Mouse (Mus musculus) cerebellum, postnatal 36 days (tissue): ENCODE measurements around the gene S100a4.
A peak's percentile ranks its signal among the peaks of the same experiment; 100 is the strongest.

Source experiments
- DNase-seq, 2 experiments: peaks; one replicate each; pipeline ENCODE4 v3.0.0; 2021 to 2022; ENCODE audit warnings: mixed read lengths in 2 of 2

The S100a4 gene

GRCm38 (mm10) chr3:90600458-90601195 is 2.9 kb upstream of the S100a4 start:
- DNase-seq, result no peak

GRCm38 (mm10) chr3:90601486-90602110 is 2.0 kb upstream of the S100a4 start, which contains the start of gene Gm42674:
Gene Gm42674, plus strand, starts transcription at chr3:90601904.
- no peak for DNase-seq

DNA sequence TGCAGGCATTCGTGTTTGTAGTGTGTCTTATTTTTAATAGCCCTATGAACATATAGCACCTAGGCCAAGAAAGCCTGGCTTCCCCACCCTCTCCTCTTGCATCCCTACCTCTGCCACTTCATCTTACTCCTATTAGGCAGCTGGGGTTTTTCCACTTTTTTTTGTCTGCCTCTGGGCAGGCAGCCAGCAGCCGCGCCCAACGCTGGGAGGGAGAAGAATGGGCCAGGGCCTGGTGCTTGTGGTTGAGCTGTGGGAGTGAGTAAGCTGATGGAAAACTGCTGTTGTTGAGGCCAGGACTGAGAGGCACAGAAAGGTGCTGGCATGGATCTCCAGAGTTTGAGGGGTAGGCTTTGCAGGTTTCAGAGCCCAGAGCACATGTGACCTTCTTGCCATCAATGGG is 845 bp downstream of the S100a4 start:
- DNase-seq, result no peak

- no peak for DNase-seq
Measured at GRCm38 (mm10) chr3:90605049-90605448, 1.5 kb downstream of the S100a4 start.

DNA sequence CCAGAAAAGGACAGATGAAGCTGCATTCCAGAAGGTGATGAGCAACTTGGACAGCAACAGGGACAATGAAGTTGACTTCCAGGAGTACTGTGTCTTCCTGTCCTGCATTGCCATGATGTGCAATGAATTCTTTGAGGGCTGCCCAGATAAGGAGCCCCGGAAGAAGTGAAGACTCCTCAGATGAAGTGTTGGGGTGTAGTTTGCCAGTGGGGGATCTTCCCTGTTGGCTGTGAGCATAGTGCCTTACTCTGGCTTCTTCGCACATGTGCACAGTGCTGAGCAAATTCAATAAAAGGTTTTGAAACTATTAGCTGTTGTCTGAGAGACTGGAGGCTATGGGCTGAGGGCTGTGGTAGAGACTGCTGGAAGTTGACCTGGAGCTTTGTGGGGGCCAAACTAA is 2.2 kb downstream of the S100a4 start:
- no peak for DNase-seq

DNA sequence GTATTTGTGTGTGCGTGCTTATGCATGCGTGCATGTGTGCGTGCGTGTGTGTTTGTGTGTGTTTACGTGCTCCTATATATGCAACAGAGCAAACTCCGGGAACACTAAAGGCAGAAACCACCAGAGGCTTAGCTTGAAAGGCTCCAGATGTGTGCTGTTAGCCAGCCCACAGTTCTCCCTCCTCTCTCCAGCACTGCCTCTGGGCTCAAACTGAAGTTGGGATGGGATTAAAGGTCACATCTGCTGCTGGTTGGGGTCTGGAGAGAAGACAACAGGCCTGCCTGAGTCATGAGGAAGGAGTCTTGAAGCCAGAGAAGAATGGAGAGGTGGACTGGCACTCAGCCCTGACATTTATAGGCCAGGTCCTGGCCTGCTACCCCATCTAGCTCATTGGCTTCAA is 2.6 kb downstream of the S100a4 start:
- no peak for DNase-seq

- DNase-seq, result no peak
Measured at GRCm38 (mm10) chr3:90607361-90607760, 3.8 kb downstream of the S100a4 start.

- DNase-seq, result no peak
Measured at GRCm38 (mm10) chr3:90608223-90608622, 4.7 kb downstream of the S100a4 start, which contains the start of gene S100a5. Gene S100a5, plus strand, starts transcription at chr3:90608523.

GRCm38 (mm10) chr3:90609102-90609501 is 5.5 kb downstream of the S100a4 start:
- DNase-seq, result no peak

DNA sequence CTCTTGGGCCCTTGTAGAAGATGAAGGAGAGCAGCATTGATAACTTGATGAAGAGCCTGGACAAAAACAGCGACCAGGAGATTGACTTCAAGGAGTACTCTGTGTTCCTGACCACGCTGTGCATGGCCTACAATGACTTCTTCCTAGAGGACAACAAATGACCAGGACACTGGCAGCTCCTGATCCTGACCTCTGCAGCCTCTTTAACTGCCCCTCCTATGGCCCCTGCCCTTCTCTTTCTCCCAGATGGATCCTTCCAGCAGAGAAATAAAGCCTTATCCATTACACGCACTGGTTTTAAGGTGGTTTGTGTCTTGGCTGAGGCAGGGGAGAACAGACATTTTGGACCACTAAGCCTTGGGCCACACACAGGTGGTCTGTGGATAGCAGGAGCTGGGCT is 7.9 kb downstream of the S100a4 start:
- no peak for DNase-seq

GRCm38 (mm10) chr3:90612061-90612460 is 8.5 kb downstream of the S100a4 start:
- DNase-seq, result no peak

GRCm38 (mm10) chr3:90612728-90613291 is 9.2 kb downstream of the S100a4 start, which contains the start of gene S100a6:
Gene S100a6, plus strand, starts transcription at chr3:90612882.
- peak in 1 of 2 experiments; percentile 14 for DNase-seq

DNA sequence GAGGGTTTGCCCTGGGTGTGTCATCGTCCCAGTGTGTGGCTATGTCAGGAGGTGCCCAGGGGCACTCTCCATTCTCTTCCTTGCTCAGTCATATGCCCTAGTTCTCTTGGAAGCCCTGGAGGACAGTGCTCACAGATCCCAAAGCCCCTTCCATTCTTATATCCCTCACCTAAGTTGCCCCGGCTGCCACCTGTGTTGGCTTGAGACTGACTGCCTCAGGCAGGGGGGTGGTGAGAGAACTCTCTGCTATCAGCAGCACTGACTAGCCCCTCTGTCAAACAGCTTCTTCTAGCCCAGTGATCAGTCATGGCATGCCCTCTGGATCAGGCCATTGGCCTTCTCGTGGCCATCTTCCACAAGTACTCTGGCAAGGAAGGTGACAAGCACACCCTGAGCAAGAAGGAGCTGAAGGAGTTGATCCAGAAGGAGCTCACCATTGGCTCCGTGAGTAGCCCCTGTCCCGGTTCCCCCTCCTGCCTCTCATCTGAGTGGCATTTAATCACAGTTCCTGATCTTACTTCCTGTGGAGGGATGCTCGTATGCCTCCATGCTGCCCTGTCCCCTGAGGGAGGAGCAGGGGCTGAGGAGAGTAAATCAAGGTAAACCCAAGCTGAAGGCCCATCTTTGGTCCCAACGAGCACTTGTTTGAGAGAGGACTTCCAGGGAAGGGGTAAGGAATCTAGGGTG is 10.0 kb downstream of the S100a4 start:
- DNase-seq, result no peak

GRCm38 (mm10) chr3:90614148-90614530 is 10.6 kb downstream of the S100a4 start:
- DNase-seq, result no peak

- no peak for DNase-seq
Measured at GRCm38 (mm10) chr3:90614611-90615251, 11.2 kb downstream of the S100a4 start.

GRCm38 (mm10) chr3:90615415-90615814 is 11.8 kb downstream of the S100a4 start:
- peak; percentile 21 to 29 for DNase-seq

- no peak for DNase-seq
Measured at GRCm38 (mm10) chr3:90615911-90616310, 12.3 kb downstream of the S100a4 start.

DNA sequence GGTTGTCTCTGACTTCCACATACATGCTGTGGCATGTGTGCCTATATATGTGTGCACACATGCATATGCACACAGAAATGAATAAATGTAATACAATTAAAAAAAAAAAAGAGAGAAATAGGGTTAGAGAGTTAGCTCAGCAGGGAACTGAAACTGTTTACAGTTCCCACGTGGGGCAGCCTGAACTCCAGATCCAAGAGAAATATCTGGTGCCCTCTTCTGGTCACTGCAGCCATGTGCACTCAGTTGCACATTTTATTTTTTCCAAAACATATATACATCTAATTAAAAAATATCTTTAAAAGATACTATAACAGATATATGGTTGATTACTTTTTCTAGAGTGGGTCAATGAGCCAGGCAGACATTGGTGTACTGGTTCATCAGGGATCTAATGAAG is 14.0 kb downstream of the S100a4 start:
- DNase-seq, result no peak

GRCm38 (mm10) chr3:90621552-90621951 is 18.0 kb downstream of the S100a4 start:
- no peak for DNase-seq

GRCm38 (mm10) chr3:90623435-90624071 is 20.0 kb downstream of the S100a4 start:
- no peak for DNase-seq

GRCm38 (mm10) chr3:90625496-90625895 is 21.9 kb downstream of the S100a4 start:
- no peak for DNase-seq

DNA sequence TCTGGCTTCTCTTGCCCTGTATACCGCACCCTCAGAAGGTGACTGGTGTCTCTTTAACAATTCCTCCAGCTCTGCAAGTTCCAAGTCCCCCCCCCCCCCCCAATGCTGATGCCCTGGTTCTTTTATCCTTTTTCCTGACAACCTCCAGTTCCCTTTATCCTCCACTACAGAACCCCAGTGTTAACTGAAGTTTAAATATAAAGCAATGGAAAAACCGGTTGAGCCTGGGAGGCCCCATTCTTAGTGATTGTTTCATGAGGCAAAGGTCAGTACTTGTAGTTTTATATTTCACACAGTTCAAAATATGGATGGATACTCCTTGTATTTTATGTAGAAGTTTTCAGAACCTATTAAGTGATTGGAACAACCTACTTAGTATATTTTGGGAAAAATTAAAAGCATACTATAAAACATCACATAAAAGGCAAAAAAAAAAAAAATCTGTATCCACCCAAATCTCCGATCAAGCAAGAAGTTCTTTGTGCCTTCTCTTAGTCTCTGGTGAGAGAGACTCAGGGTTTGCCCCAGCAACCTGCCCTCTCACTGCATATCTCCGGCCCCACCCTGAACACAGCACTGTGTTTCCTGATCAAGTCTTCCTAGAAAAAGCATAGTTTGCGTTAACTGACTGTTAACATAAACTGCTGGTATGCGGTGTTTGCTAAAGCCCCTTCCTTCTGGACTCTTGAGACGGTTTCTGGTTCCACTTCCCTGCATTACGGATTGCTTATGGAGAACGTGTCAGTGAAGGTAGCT is 22.9 kb downstream of the S100a4 start:
- no peak for DNase-seq
